Comparison of ENCODE assay signal across 15 mouse cellular contexts in the genomic region with DNA sequence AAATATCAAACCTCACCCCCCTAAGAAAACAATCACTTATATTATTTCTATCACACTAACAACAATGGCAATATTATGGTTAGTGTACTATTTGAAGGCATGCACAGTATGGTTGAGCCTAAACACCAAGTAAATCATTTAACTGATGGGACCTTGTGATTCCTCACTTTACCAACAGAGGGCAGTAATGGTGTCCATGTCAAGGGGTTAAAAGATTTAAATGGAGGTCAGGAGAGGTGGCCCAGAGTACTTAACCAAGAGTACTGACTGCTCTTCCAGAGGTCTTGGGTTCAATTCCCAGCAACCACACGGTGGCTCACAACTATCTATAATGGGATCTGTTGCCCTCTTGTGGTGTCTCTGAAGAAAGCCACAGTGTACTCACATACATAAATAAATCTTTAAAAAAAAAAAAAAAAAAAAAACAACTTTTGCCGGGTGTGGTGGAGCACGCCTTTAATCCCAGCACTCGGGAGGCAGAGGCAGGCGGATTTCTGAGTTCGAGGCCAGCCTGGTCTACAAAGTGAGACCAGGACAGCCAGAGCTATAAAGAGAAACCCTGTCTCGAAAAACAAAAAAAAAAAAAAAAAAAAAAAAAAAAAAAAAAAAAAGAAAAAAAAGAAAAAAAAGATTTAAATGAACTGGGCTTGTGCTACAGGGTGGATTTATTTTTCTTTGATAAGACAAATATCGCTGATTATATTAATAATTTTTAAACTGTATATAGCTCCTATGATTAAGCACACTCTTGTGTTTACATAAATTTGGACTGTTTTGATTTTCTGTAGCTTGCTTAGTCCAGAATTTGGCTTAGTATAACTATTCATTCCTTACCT. TPM values are rescaled to one million over a fixed set of nuclear protein-coding genes. Genes with fewer than 3 reads are reported as not detected.
A peak's percentile ranks its signal among the peaks of the same experiment; 100 is the strongest.
DNase-seq lines count a peak whose midpoint lies in the region; ATAC-seq and TF ChIP-seq lines count a peak whose summit lies in the region.
"Had no signal": no experiment of that assay in that cellular context is flagged by ENCODE, and none has a peak within 500 bp of the region (broad histone marks: within the 10 kb centered on the region; RNA-seq: fewer than 3 reads in every experiment).

No protein-coding gene starts in this region.

- 0 out of 2 replicates have a peak, but pooled peaks have one; percentile 3 for ATAC-seq in forebrain, embryonic 14.5 days

- 88% methylated on average over 8 of the region's 8 CpGs for WGBS in forebrain, embryonic 14.5 days
- WGBS in forebrain, embryonic 10.5 days: 90% methylated on average over 8 of the region's 8 CpGs

- H3K9me3 ChIP-seq in forebrain, embryonic 14.5 days (replicated peaks; ENCODE audit: control insufficient read depth, low read length): no peaks in the 10 kb centered on the region
- H3K9me3 ChIP-seq in forebrain, embryonic 10.5 days: no peaks in the 10 kb centered on the region
- H3K9me3 ChIP-seq: G1E; limb, embryonic 12.5 days; megakaryocyte, embryonic 14.5 days had no signal

- peak; percentile 15 for TF ChIP-seq CTCF in left cerebral cortex, adult 2 months (IDR thresholded peaks at IDR 0.05)

- H3K27ac ChIP-seq in forebrain, embryonic 14.5 days (ENCODE audit: low read depth, low read length): peak overlapping the region; percentile 52; the same call in 1 of the 2 replicates
- H3K27ac ChIP-seq in forebrain, embryonic 10.5 days: no peak overlapping the region
- peak overlapping the region; percentile 51 for H3K27ac ChIP-seq in left cerebral cortex, adult 2 months
- H3K27ac ChIP-seq: limb, embryonic 12.5 days had no signal

- H3K27me3 ChIP-seq in forebrain, embryonic 14.5 days (replicated peaks; ENCODE audit: control insufficient read depth, insufficient read depth, low read length): no peaks in the 10 kb centered on the region
- H3K27me3 ChIP-seq in forebrain, embryonic 10.5 days (ENCODE audit: poor library complexity, severe bottlenecking): no peaks in the 10 kb centered on the region
- H3K27me3 ChIP-seq in myocyte (ENCODE audit: control insufficient read depth, insufficient read depth, insufficient read length): no peaks in the 10 kb centered on the region
- H3K27me3 ChIP-seq: limb, embryonic 12.5 days; megakaryocyte, embryonic 14.5 days had no signal

- no peak overlapping the region for H3K9ac ChIP-seq in forebrain, embryonic 14.5 days (ENCODE audit: low read length)
- H3K9ac ChIP-seq: limb, embryonic 12.5 days had no signal

- intact Hi-C loops in left cerebral cortex, adult 2 months (cut with DNase I): loop anchor here (2.0 to 10.0 kb wide), 2 partner anchors 31 to 141 kb away; no protein-coding TSS in a partner anchor
- intact Hi-C loops in left cerebral cortex, postnatal 36 days (cut with DNase I): loop anchor here (10.0 kb wide), 1 partner anchor 141 kb away; no protein-coding TSS in a partner anchor

- no peak for DNase-seq in forebrain, embryonic 14.5 days (ENCODE audit: low spot score)
- no peak for DNase-seq in forebrain, embryonic 10.5 days (ENCODE audit: extremely low spot score, low spot score)
- DNase-seq in left cerebral cortex, adult 2 months (ENCODE audit: extremely low spot score in 1 of 2, low spot score in 2 of 2): no peak
- no peak for DNase-seq in left cerebral cortex, postnatal 36 days (ENCODE audit: low spot score in 2 of 2)
- peak; percentile 17 for DNase-seq in MEL-GATA-1-ER (ENCODE audit: extremely low read depth, low read depth)
- no peak for DNase-seq in yolk sac, embryonic 10.5 days (ENCODE audit: low spot score)
- no peak for DNase-seq in right cerebral cortex, postnatal 36 days (ENCODE audit: low spot score in 2 of 2)

- no peak overlapping the region for H3K4me2 ChIP-seq in forebrain, embryonic 14.5 days (ENCODE audit: low read length)
- H3K4me2 ChIP-seq in myocyte (ENCODE audit: low read depth): peak overlapping the region; percentile 38
- H3K4me2 ChIP-seq: limb, embryonic 12.5 days had no signal

- H3K79me2 ChIP-seq in myocyte (ENCODE audit: control insufficient read depth, insufficient read depth): no peaks in the 10 kb centered on the region

- no peak overlapping the region for H3K4me3 ChIP-seq in forebrain, embryonic 14.5 days (ENCODE audit: low read depth, low read length)
- H3K4me3 ChIP-seq in forebrain, embryonic 10.5 days: no peak overlapping the region
- no peak overlapping the region for H3K4me3 ChIP-seq in left cerebral cortex, adult 2 months
- no peak overlapping the region for H3K4me3 ChIP-seq in myocyte
- H3K4me3 ChIP-seq: limb, embryonic 12.5 days; megakaryocyte, embryonic 14.5 days had no signal

- no peak for TF ChIP-seq POLR2A in myocyte (IDR thresholded peaks at IDR 0.05; ENCODE audit: insufficient read length, low read depth)

- no peaks in the 10 kb centered on the region for H3K36me3 ChIP-seq in forebrain, embryonic 14.5 days (ENCODE audit: control insufficient read depth, insufficient read depth, low read length)
- no peaks in the 10 kb centered on the region for H3K36me3 ChIP-seq in forebrain, embryonic 10.5 days (replicated peaks)
- no peaks in the 10 kb centered on the region for H3K36me3 ChIP-seq in myocyte (ENCODE audit: control insufficient read depth, insufficient read depth)
- H3K36me3 ChIP-seq: G1E; limb, embryonic 12.5 days had no signal

- no peak overlapping the region for H3ac ChIP-seq in myocyte (ENCODE audit: control insufficient read depth, insufficient read length)

- peaks cover 6% of the 10 kb centered on the region for H3K4me1 ChIP-seq in forebrain, embryonic 14.5 days (ENCODE audit: control insufficient read depth, insufficient read depth, low read length)
- H3K4me1 ChIP-seq in forebrain, embryonic 10.5 days: peaks cover 13% of the 10 kb centered on the region
- H3K4me1 ChIP-seq: limb, embryonic 12.5 days had no signal

TF ChIP-seq in myocyte, 11 proteins besides CTCF, POLR2A, EP300 and RAD21:
- TF ChIP-seq CEBPB (IDR thresholded peaks at IDR 0.05; ENCODE audit: insufficient read depth, poor library complexity, severe bottlenecking) (no peak), TCF12 (IDR thresholded peaks at IDR 0.05; ENCODE audit: insufficient read depth, poor library complexity, severe bottlenecking) (no peak), SRF (IDR thresholded peaks at IDR 0.05; ENCODE audit: control insufficient read depth, insufficient read length, low read depth) (no peak), E2F4 (IDR thresholded peaks at IDR 0.05; ENCODE audit: insufficient read depth) (no peak), TCF3 (IDR thresholded peaks at IDR 0.05; ENCODE audit: insufficient read length, low read depth) (no peak)

RNA-seq across cellular contexts. Expression of a gene that starts 55.3 kb away (rescaled TPM):
- not detected in 2 replicates for polyA plus RNA-seq in forebrain, embryonic 14.5 days (2014; fragmentation: Nextera tagmentation; extraction: Ambion mirVana)
- not detected in 2 replicates for polyA plus RNA-seq in forebrain, embryonic 10.5 days (2016; fragmentation: Nextera tagmentation; extraction: Ambion mirVana)
- not detected for total RNA-seq in left cerebral cortex, adult 2 months (2021)
- not detected for total RNA-seq in left cerebral cortex, postnatal 36 days (2021)
- polyA plus RNA-seq in myocyte (2012; fragmentation: generic; extraction: Trizol): not detected
- polyA plus RNA-seq: embryonic facial prominence, embryonic 14.5 days; G1E; gonadal fat pad, adult 2 months; large intestine, adult 2 months; limb, embryonic 12.5 days; testis, adult 2 months had no signal
